Mouse (Mus musculus): ENCODE measurements around the gene Ddx49. TPM values are rescaled to one million over a fixed set of nuclear protein-coding genes. Genes with fewer than 3 reads are reported as not detected.
A peak's percentile ranks its signal among the peaks of the same experiment; 100 is the strongest.

The Ddx49 gene
- total and polyA plus RNA-seq, 3 experiments = 21.6 to 26.4 (median 24.3) TPM

GRCm38 (mm10) chr8:70332878-70333202 is 30.6 kb upstream of the Ddx49 start:
- no peak for TF ChIP-seq POLR2A (IDR thresholded peaks at IDR 0.05; ENCODE audit: insufficient read depth, low read depth, low read length)
- TF ChIP-seq EP300 (IDR thresholded peaks at IDR 0.05; ENCODE audit: insufficient read depth, low read depth, low read length) = no peak
- TF ChIP-seq CTCF (IDR thresholded peaks at IDR 0.05) = no peak
- intact Hi-C loops (cut with DNase I) = no loop called here
- Histone ChIP-seq H3K27ac (no peak overlapping the region), H3K27me3 (ENCODE audit: control insufficient read depth, insufficient read depth, low read length) (no peaks in the 10 kb centered on the region), H3K4me1 (ENCODE audit: control insufficient read depth, insufficient read depth, low read length) (no peaks in the 10 kb centered on the region), H3K36me3 (ENCODE audit: control insufficient read depth, insufficient read depth, low read length) (no peaks in the 10 kb centered on the region), H3K9ac (ENCODE audit: low read depth, low read length) (no peak overlapping the region), H3K4me3 (no peak overlapping the region), H3K79me2 (replicated peaks; ENCODE audit: control insufficient read depth, insufficient read depth, low read length) (no peaks in the 10 kb centered on the region)
- no peak for DNase-seq
- 94% methylated on average over 6 of the region's 6 CpGs for WGBS

DNA sequence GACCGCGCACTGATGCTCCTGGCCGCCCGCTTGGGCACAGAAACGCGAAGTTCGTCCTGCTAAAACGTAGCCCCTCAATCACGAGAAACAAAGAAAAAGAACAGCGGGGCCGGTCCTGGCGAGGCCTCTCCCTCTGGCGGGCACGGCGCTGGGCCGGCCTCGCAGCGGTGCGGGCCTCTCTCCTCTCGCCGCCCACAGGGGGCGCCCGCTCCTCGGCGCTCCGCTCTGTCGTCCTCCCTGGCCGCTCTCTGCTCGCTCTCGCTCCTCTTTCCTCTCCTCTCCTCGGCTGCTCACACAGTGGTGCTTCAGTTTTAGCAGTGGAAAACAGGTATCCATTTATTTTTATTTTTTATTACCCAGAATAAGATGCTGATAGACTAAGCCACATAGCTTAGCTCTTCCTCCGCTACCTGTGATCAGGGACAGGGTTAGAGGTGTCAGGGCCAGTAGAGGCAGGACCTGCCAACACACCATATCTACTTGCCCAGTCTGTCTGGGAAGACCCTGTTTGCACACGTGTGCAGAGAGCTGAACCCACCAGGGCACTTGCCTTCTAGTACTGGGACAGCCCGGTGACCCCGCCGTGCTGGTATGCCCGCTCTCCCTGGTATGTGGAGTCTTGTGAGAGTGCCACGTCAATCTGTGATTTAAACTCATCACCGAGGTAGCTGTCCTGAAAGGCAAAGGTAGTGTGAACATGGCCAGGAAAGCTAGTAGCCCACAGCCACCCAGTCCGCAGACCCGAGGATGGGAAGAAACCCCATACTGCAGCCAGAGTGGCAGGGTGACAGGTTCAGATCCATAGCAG is 30.0 kb upstream of the Ddx49 start:
- intact Hi-C loops (cut with DNase I) = no loop called here
- H3K9ac ChIP-seq (ENCODE audit: low read depth, low read length) = no peak overlapping the region
- TF ChIP-seq POLR2A (IDR thresholded peaks at IDR 0.05; ENCODE audit: insufficient read depth, low read depth, low read length) (no peak), EP300 (IDR thresholded peaks at IDR 0.05; ENCODE audit: insufficient read depth, low read depth, low read length) (no peak), CTCF (IDR thresholded peaks at IDR 0.05) (peak; percentile 89)
- H3K36me3 ChIP-seq (ENCODE audit: control insufficient read depth, insufficient read depth, low read length) = no peaks in the 10 kb centered on the region
- H3K27me3 ChIP-seq (ENCODE audit: control insufficient read depth, insufficient read depth, low read length) = no peaks in the 10 kb centered on the region
- 52% methylated on average over 41 of the region's 41 CpGs for WGBS
- no peaks in the 10 kb centered on the region for H3K4me1 ChIP-seq (ENCODE audit: control insufficient read depth, insufficient read depth, low read length)
- no peak overlapping the region for H3K4me3 ChIP-seq
- H3K79me2 ChIP-seq (replicated peaks; ENCODE audit: control insufficient read depth, insufficient read depth, low read length) = no peaks in the 10 kb centered on the region
- no peak overlapping the region for H3K27ac ChIP-seq
- peak; percentile 55 to 75 for DNase-seq

GRCm38 (mm10) chr8:70331526-70331925 is 29.2 kb upstream of the Ddx49 start:
- intact Hi-C loops (cut with DNase I) = no loop called here
- H3K27ac ChIP-seq = no peak overlapping the region
- H3K27me3 ChIP-seq (ENCODE audit: control insufficient read depth, insufficient read depth, low read length) = no peaks in the 10 kb centered on the region
- H3K36me3 ChIP-seq (ENCODE audit: control insufficient read depth, insufficient read depth, low read length) = no peaks in the 10 kb centered on the region
- H3K4me3 ChIP-seq = no peak overlapping the region
- H3K9ac ChIP-seq (ENCODE audit: low read depth, low read length) = no peak overlapping the region
- WGBS = 94% methylated on average over 19 of the region's 19 CpGs
- no peak for DNase-seq
- H3K79me2 ChIP-seq (replicated peaks; ENCODE audit: control insufficient read depth, insufficient read depth, low read length) = no peaks in the 10 kb centered on the region
- TF ChIP-seq CTCF (IDR thresholded peaks at IDR 0.05) (no peak), POLR2A (IDR thresholded peaks at IDR 0.05; ENCODE audit: insufficient read depth, low read depth, low read length) (no peak), EP300 (IDR thresholded peaks at IDR 0.05; ENCODE audit: insufficient read depth, low read depth, low read length) (no peak)
- no peaks in the 10 kb centered on the region for H3K4me1 ChIP-seq (ENCODE audit: control insufficient read depth, insufficient read depth, low read length)

DNA sequence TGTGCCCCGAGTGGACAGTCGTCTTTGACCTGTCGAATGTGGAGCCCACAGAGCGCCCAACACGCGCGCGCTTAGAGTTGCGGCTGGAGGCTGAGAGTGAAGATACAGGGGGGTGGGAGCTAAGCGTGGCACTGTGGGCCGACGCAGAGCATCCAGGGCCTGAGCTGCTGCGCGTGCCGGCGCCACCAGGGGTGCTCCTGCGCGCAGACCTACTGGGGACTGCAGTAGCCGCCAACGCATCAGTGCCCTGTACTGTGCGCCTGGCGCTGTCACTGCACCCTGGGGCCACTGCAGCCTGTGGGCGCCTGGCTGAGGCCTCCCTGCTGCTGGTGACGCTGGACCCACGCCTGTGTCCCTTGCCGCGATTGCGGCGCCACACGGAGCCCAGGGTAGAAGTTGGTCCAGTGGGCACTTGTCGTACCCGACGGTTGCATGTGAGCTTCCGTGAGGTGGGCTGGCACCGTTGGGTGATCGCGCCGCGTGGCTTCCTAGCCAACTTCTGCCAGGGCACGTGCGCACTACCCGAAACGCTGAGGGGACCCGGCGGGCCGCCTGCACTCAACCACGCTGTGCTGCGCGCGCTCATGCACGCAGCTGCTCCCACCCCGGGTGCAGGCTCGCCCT is 28.6 kb upstream of the Ddx49 start:
- no peaks in the 10 kb centered on the region for H3K27me3 ChIP-seq (ENCODE audit: control insufficient read depth, insufficient read depth, low read length)
- intact Hi-C loops (cut with DNase I) = no loop called here
- no peak overlapping the region for H3K4me3 ChIP-seq
- no peak for DNase-seq
- H3K79me2 ChIP-seq (replicated peaks; ENCODE audit: control insufficient read depth, insufficient read depth, low read length) = no peaks in the 10 kb centered on the region
- H3K9ac ChIP-seq (ENCODE audit: low read depth, low read length) = no peak overlapping the region
- 62% methylated on average over 53 of the region's 53 CpGs for WGBS
- TF ChIP-seq CTCF (IDR thresholded peaks at IDR 0.05) (peak; percentile 36), EP300 (IDR thresholded peaks at IDR 0.05; ENCODE audit: insufficient read depth, low read depth, low read length) (no peak), POLR2A (IDR thresholded peaks at IDR 0.05; ENCODE audit: insufficient read depth, low read depth, low read length) (no peak)
- no peak overlapping the region for H3K27ac ChIP-seq
- H3K4me1 ChIP-seq (ENCODE audit: control insufficient read depth, insufficient read depth, low read length) = no peaks in the 10 kb centered on the region
- no peaks in the 10 kb centered on the region for H3K36me3 ChIP-seq (ENCODE audit: control insufficient read depth, insufficient read depth, low read length)

- intact Hi-C loops (cut with DNase I) = no loop called here
- Histone ChIP-seq H3K4me1 (ENCODE audit: control insufficient read depth, insufficient read depth, low read length) (no peaks in the 10 kb centered on the region), H3K4me3 (no peak overlapping the region), H3K79me2 (replicated peaks; ENCODE audit: control insufficient read depth, insufficient read depth, low read length) (no peaks in the 10 kb centered on the region), H3K36me3 (ENCODE audit: control insufficient read depth, insufficient read depth, low read length) (no peaks in the 10 kb centered on the region), H3K9ac (ENCODE audit: low read depth, low read length) (no peak overlapping the region), H3K27me3 (ENCODE audit: control insufficient read depth, insufficient read depth, low read length) (no peaks in the 10 kb centered on the region), H3K27ac (no peak overlapping the region)
- DNase-seq = no peak
- WGBS = 25% methylated on average over 45 of the region's 45 CpGs
- TF ChIP-seq POLR2A (IDR thresholded peaks at IDR 0.05; ENCODE audit: insufficient read depth, low read depth, low read length) (no peak), CTCF (IDR thresholded peaks at IDR 0.05) (no peak), EP300 (IDR thresholded peaks at IDR 0.05; ENCODE audit: insufficient read depth, low read depth, low read length) (no peak)
Observed at GRCm38 (mm10) chr8:70329835-70330740, 27.8 kb upstream of the Ddx49 start.

All from heart, adult 2 months (tissue).